Mouse (Mus musculus): ENCODE measurements around the gene Gm10118.

Gm10118 gene

DNA sequence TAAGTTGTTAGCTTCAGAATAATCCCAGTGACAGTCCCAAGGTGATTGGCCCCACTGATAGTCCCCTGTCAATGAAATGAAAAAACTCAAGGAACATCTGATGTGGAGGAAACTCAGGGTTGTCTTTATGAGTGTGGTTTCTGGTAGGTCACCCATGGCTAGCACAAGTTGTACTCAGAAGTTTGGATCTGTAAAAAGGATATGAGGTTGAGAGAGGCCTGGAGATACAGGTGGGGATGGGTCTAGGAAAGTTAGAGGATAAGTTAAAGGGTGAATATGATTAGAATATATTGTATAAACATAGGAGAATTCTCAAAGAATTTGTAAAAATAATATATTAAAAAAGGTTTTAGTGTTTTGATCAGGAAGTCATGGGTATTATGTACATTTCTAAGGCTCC is at the start of gene Gm10118:
Gene Gm10118 (minus strand): TSS at position 101 of the 400 bp plus-strand sequence.
- no peak for DNase-seq (ENCODE audit: low spot score)

- DNase-seq (ENCODE audit: low spot score), result no peak
These were observed 45.1 kb upstream of the Gm10118 start for GRCm38 (mm10) chr10:63972300-63972699.

DNA sequence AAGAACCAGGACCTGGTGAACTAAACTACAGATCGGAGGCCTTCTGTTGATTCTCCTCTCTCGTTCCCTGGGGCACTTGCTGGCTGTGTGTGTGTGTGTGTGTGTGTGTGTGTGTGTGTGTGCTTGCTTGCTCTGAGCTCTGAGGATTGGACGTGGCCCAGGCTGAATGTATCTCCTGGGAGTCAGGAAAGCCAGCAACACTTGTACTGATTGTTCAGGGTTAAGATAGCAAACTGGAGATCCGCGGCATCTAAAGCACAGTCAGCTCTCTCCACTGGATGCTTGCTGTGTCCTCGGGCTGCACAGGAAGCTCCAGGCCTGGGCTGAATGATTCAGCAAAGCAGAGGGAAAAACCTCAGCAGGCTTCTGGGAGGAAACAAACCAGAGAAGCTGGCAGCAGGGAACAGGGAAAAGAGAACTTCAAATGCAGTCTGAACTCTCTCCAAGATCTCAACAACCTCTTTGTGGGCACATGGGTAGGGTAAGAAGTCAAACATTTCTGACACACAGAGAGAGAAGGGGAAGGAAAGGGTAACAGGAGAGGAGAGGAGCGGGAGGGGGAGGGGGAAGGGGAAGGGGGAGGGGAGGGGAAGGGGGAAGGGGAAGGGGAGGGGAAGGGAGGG is 27.2 kb upstream of the Gm10118 start:
- DNase-seq (ENCODE audit: low spot score), result no peak

DNA sequence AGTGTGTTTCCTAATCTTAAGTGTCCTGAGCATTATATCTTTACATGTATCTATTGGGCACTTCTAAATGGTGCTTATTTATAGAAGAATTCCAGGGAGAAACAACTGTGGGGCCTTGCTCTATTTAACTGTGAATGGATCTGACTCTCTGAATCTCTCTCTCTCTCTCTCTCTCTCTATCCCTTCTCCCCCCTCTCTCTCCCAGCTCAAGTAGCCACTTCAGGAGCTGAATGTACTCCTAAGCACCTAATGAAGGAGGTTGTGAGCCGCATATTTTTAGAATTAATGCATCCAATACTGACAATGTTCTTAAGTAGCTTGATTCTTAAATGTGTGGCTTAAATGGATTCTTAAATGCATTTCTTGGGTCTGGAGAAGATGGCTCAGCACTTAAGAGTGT is 24.2 kb upstream of the Gm10118 start:
- no peak for DNase-seq (ENCODE audit: low spot score)

GRCm38 (mm10) chr10:63950867-63951266 is 23.6 kb upstream of the Gm10118 start:
- no peak for DNase-seq (ENCODE audit: low spot score)

DNA sequence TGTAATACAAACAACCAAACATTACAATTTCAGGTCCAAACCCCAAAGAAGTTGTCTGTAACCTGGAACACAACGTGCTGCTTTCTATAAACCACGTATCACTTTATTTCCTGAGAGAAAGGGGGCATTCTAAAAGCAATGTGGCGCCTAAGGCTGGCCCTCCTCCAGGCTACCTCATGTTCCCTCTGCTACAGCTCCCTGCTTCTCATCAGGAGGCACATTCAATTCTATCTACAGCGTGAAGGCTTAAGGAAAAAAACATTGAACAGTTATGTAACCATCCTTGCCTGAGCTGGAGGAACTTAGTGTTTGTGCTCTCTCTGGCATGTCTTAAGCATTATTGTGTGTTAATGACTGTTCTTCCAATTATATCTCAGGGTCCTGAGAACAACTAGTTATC is 20.0 kb upstream of the Gm10118 start:
- DNase-seq (ENCODE audit: low spot score), result no peak

DNA sequence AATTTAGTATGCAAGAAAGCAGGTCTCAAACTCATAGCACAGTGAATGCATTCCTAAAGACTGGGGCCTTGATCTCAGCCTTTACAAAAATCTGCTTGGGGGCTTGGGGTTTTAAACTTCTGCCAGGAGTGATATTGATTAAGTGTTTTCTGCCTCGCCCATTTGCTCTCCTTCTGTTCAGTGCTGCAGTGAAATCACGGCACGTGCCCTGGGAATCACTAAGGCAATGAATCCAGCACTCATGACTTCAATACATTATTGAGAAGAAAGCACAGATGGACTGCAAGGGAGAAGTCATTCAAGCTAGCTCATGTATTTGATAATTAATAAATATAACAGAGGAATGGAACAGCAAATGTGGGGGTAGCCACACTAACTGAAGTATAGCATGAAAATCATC is 18.3 kb upstream of the Gm10118 start:
- DNase-seq (ENCODE audit: low spot score), result no peak

- DNase-seq (ENCODE audit: low spot score), result no peak
These were observed 6.7 kb upstream of the Gm10118 start for GRCm38 (mm10) chr10:63933946-63934345.

GRCm38 (mm10) chr10:63908878-63909277 is 18.4 kb downstream of the Gm10118 start:
- DNase-seq (ENCODE audit: low spot score), result no peak

DNA sequence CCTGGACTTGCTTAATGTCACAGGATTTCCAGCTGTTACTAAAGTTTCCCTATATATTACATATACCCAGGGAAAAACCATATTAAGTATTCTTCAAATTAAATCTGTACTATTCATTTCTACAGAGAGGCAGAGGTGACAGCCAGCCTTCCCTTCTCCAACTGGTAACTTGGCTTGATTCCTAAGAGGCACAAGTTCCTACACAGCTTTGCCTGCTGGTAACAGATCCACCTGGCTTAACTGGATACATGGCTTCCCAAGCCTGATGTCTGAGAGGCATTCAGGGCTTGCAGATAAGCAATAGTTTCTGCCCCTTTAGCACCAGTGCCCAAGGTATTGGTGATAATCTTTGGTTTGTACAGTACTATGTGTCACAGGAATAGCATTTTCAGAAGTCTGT is 27.3 kb downstream of the Gm10118 start:
- no peak for DNase-seq (ENCODE audit: low spot score)

GRCm38 (mm10) chr10:63894612-63895011 is 32.6 kb downstream of the Gm10118 start:
- DNase-seq (ENCODE audit: low spot score), result no peak

DNA sequence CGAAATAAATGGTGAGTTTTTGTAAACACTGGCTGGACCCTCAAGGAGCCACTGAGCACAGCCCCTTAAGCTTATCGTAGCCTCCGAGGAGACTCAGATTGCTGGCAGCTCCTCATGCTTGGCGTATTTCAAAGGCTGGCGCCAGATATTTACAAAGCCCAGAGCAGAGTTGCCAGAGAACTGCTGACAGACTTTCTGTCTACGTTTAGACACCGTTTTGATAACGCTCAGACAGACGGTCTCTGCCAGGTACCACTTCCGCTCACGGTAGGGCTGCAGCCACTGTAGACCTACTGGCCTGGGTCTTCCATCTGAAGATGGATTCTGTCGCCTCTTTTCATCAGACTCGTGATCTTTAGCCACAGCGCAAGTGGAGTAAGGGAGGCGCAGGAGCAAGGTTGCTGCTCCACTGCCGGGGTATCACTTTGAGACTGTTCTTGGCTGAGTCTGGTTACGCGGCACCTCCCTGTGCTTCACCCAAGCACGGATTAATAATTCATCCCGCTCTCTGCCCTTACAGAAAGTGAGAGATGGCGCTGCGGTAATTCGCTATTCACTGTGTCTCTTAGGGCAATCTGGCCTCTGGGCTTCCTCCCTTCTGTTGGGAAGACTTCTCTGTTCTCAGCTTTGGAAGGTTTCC is 40.7 kb downstream of the Gm10118 start:
- no peak for DNase-seq (ENCODE audit: low spot score)

- peak; percentile 13 for DNase-seq (ENCODE audit: low spot score)
These were observed 46.8 kb downstream of the Gm10118 start for GRCm38 (mm10) chr10:63880462-63880903.

Measured in adipocyte (in vitro differentiated cells).